Mouse (Mus musculus) urinary bladder, postnatal 10 days (tissue): ENCODE measurements at regions not wholly inside any gene's neighbourhood (a gene's known extent, or its start where the extent isn't known, plus 50 kb on each side); places are given as distances from the start of the nearest gene placed in this dataset.

Source experiments
- DNase-seq: peaks from one replicate; pipeline ENCODE4 v3.0.0; 2022; ENCODE audit warnings: low spot score

GRCm38 (mm10) chr13:90376207-90376606, 286.8 kb upstream of the Xrcc4 start:
- DNase-seq, result no peak

GRCm38 (mm10) chr13:90371415-90372150, 282.2 kb upstream of the Xrcc4 start:
- DNase-seq, result no peak

GRCm38 (mm10) chr13:90370746-90371414, 281.5 kb upstream of the Xrcc4 start:
- no peak for DNase-seq

GRCm38 (mm10) chr13:90364518-90365027, 275.2 kb upstream of the Xrcc4 start:
- DNase-seq, result no peak

- no peak for DNase-seq
These were observed 270.6 kb upstream of the Xrcc4 start for GRCm38 (mm10) chr13:90359861-90360601.

- no peak for DNase-seq
These were observed 268.7 kb upstream of the Xrcc4 start for GRCm38 (mm10) chr13:90358149-90358548.

GRCm38 (mm10) chr13:90355602-90356001, 266.2 kb upstream of the Xrcc4 start:
- DNase-seq, result no peak

GRCm38 (mm10) chr13:90342823-90343222, 253.4 kb upstream of the Xrcc4 start:
- no peak for DNase-seq

GRCm38 (mm10) chr13:90341597-90342212, 252.3 kb upstream of the Xrcc4 start:
- no peak for DNase-seq

GRCm38 (mm10) chr13:90340647-90341160, 251.3 kb upstream of the Xrcc4 start:
- DNase-seq, result no peak

GRCm38 (mm10) chr13:90337591-90337990, 248.2 kb upstream of the Xrcc4 start:
- DNase-seq, result no peak

GRCm38 (mm10) chr13:90335741-90336037, 246.3 kb upstream of the Xrcc4 start:
- no peak for DNase-seq

- DNase-seq, result no peak
These were observed 245.7 kb upstream of the Xrcc4 start for GRCm38 (mm10) chr13:90334934-90335740.

GRCm38 (mm10) chr13:90334286-90334685, 244.9 kb upstream of the Xrcc4 start:
- DNase-seq, result no peak

- DNase-seq, result no peak
These were observed 235.8 kb upstream of the Xrcc4 start for GRCm38 (mm10) chr13:90325226-90325625.

- DNase-seq, result no peak
These were observed 224.0 kb upstream of the Xrcc4 start for GRCm38 (mm10) chr13:90313209-90313978.

- no peak for DNase-seq
These were observed 221.1 kb upstream of the Xrcc4 start for GRCm38 (mm10) chr13:90310482-90310881.

- DNase-seq, result no peak
These were observed 211.1 kb upstream of the Xrcc4 start for GRCm38 (mm10) chr13:90300481-90300880.

GRCm38 (mm10) chr13:90294648-90295007, 205.2 kb upstream of the Xrcc4 start:
- DNase-seq, result no peak
